Mouse (Mus musculus): Measurements from ENCODE around the gene Ifitm3.
"Not testable (repeated sequence)": the region's sequence is repeated elsewhere in the genome, so short reads cannot be mapped to it uniquely, and the experiment has no call there.

Gene Ifitm3

DNA sequence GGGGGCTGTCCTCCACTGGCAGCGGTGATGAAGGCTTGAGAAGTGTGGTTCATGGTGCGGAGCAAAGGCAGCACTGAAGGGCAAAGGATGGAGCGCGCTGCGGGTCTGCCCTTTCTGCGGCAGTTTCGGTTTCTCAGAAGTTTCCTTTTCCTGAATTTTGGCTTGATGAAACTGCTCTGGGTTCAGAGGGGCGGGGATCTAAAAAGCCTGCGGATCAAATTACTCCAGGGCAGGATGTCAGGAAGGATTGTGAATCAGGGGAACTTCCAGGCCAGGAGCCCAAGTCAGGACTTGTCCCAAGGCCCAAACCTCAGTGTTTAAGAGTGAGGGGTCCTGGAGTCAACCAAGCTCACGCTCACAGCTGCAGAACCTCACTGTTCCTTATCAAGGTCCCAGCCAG lies at the start of gene Ifitm3:
Gene Ifitm3, minus strand, starts transcription at position 178 of the 400 bp plus-strand sequence.
- no peak for DNase-seq (ENCODE audit: low spot score in 2 of 2)

- no peak for DNase-seq (ENCODE audit: low spot score in 2 of 2)
Measured at GRCm38 (mm10) chr7:141059929-141060328, 49.4 kb upstream of the Ifitm3 start.

- DNase-seq (ENCODE audit: low spot score in 2 of 2), result no peak
Measured at GRCm38 (mm10) chr7:141058601-141059341, 48.2 kb upstream of the Ifitm3 start.

DNA sequence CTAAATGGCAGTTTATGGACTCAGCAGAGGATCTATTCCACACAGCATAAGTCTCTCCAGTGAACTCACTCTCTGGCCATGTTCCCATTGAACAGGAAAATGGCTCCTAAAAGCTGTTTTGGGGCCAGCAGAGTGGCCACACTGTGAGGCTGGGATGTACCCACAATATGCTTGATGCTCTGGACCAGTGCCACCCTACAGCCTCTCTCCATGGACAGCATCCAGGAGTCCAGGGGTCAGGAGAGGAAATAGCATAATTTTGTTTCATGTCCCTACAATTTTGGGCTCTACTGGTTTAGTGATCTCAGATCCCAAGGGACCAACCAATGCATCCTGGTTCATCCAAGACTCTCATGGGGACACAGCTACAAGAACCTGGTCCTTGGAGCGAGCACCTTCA lies 47.0 kb upstream of the Ifitm3 start:
- no peak for DNase-seq (ENCODE audit: low spot score in 2 of 2)

DNA sequence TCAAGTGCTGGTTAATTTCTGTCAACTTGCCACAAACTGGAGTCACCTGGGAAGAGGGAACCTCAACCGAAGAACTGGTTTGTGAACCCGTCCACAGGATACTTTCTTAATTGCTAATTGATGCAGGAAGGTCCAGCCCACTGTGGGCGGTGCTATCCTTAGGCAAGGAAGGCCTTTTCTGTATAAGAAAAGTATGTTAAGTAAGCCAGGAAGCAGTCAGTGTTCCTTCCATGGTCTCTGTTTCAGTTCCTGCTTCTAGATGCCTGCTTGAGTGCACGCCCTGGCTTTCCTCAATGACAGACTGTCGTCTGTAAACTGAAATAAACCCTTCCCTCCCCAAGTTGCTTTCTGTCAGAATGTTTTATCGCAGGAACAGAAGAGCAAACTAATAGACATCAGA lies 46.4 kb upstream of the Ifitm3 start:
- DNase-seq (ENCODE audit: low spot score in 2 of 2), result no peak

DNA sequence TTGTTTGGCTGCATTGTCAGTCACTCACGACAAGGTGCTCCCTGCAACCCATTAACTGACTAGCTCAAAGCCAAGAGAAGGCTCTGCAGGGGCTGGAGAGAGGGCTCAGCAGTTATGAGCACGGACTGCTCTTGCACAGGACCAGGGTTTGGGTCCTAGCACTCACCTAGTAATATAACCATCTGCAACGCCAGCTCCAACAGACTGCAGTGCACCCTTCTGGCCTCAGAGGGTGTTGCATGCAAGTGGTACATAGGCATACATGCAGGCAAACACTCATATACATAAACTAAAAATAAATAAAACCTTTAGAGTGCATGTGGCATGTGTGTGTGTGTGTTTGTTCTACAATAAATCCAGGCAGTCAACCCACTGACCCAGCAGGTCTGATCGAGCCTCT lies 45.2 kb upstream of the Ifitm3 start:
- DNase-seq (ENCODE audit: low spot score in 2 of 2), result no peak

DNA sequence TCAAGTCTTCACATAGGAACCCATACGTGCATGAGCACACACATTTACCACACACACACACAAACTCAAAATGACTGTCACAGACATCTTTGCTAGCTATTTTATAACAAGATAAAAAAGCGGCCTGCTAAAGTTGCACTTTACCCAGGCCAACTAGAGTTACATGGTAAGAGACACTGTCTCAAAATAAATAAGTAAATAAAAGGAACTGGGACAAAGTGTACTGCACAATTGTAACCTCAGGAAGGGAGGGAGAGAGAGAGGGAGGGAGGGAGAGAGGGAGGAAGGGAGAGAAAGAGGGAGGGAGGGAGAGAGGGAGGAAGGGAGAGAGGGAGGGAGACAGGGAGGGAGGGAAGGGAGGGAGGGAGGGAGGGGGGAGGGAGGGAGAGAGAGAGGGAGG lies 41.9 kb upstream of the Ifitm3 start:
- no peak for DNase-seq (ENCODE audit: low spot score in 2 of 2)

- DNase-seq (ENCODE audit: low spot score in 2 of 2), result no peak
Measured at GRCm38 (mm10) chr7:141052016-141052415, 41.4 kb upstream of the Ifitm3 start.

DNA sequence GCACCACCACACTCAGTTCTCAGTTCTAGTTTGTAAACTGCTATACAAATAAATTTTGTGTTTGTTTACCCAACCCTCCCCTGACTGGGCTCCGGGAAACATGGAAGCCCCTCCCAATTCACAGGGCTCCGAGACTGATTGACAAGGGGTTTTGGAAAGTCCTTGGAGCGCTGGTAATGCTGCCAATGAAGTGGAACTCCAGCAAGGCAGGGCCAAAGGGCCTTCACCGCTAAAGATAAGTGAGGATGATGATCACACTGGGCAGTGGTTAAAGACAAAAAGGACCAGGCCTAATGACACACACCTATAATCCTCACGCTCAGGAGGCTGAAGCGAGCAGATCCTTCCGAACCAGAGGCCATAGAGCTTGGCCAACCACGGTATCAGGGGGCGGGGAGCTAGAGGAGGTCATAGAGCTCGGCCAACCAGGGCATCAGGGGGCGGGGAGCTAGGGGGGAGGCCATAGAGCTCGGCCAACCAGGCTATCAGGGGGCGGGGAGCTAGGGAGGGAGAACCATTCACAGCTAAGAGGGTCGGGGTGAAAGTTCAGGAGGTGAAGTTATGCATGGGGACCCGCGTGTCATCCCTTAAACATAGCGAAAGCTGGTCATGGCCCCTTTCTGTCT lies 40.6 kb upstream of the Ifitm3 start:
- no peak for DNase-seq (ENCODE audit: low spot score in 2 of 2)

DNA sequence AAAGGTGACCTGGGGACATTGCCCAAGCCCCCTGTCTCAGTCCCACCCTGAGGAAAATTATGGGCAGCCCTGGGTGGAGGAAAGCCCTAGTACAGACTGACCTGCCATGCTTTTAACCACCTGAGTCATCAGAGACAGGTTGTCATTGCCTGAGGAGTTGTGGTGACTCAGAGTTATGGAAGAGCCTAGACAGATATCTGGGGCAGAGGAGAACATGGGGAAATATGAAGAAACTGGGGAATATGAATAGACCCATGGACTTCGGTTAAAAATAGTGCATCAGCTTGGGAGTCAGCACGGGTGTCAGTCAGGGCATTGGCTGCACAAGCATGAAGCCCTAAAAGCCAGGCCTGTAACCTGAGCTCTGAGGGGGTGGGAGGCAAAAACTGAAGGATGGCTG lies 38.8 kb upstream of the Ifitm3 start:
- DNase-seq (ENCODE audit: low spot score in 2 of 2), result no peak

GRCm38 (mm10) chr7:141048226-141049218 lies 38.0 kb upstream of the Ifitm3 start:
- DNase-seq (ENCODE audit: low spot score in 2 of 2), result peak; percentile 90 to 91

DNA sequence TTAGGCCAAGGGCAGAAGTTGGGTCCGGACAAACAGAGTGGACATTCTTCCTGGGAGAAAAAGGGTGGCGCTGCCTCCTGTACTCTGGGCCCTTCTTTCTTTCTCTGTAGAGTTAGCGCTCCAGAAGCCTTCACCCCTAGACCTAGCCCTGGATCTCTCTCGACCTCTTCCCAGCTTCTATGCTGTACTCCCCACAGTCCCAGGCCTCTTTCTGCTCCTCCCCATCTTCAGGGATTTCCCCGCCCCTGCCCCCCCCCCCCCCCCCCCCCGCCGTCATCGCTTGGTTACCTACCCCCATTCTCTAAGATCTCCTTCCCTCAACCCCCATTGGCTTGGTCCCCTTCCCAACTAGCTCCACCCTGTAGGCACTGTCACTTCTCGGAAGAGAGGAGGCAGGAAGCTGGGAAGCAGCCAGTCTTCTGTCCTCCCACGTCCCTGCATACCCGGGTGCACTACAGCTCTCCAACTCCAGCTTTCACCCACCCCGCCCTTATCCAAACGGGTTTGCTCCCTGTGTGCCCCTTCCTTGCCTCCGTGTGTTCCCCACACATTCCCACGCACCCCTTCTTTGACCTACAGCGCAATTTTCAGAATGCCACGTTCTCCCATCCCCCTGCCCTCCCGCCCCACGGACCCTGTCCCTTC lies 37.1 kb upstream of the Ifitm3 start:
- peak in 1 of 2 experiments; percentile 48 for DNase-seq (ENCODE audit: low spot score in 2 of 2)

DNA sequence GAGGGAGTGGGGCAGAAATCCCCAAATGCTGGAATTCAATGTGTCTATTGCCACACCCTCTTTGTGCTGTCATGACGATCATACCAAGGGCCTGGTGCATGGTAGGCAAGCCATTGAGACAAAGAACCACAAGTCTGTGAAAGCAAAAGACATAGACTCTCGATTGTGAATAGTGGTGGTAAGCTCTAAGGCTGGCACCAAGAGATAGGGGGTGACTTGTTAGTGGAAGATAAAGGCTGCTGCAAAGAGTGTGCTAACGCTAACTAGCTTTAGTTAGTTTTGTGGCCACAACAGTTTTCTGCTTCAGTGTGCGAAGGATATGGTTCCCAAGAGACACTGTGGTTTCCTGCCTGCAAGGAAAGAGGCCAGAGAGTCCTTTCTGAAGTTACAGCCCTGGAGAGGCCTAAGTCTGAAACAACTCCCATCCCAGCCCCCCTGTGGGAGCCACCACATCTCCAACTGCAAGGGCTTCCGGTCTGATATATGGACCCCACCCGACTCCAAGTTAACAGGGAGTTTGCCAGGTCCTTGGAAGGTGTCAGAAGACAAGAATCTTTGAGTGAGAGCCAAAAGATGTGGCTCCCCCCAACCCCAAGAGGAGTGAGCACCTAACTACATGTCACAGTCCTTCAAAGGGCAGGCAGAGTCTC lies 36.5 kb upstream of the Ifitm3 start:
- DNase-seq (ENCODE audit: low spot score in 2 of 2), result no peak

DNA sequence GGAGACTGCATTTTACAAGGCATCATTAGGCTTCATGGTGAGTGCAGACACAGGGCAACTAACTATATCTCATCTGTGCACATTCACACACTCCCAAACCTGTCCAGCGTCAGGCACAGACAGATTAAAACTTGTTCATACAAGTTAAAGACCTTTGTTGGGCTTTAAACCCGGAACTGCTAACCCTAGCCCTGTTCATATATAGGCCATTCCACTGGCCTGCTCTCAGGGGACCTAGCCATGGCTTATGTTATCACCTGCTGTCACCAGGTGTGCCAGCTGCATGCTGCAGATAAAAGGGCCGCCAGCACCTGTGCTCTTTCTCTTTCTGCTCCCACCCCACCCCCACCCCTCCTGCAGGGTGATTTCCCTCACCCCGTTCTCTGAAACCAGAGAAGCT lies 32.0 kb upstream of the Ifitm3 start:
- no peak for DNase-seq (ENCODE audit: low spot score in 2 of 2)

- peak; percentile 37 to 65 for DNase-seq (ENCODE audit: low spot score in 2 of 2)
Measured at GRCm38 (mm10) chr7:141041661-141042060, 31.1 kb upstream of the Ifitm3 start.

DNA sequence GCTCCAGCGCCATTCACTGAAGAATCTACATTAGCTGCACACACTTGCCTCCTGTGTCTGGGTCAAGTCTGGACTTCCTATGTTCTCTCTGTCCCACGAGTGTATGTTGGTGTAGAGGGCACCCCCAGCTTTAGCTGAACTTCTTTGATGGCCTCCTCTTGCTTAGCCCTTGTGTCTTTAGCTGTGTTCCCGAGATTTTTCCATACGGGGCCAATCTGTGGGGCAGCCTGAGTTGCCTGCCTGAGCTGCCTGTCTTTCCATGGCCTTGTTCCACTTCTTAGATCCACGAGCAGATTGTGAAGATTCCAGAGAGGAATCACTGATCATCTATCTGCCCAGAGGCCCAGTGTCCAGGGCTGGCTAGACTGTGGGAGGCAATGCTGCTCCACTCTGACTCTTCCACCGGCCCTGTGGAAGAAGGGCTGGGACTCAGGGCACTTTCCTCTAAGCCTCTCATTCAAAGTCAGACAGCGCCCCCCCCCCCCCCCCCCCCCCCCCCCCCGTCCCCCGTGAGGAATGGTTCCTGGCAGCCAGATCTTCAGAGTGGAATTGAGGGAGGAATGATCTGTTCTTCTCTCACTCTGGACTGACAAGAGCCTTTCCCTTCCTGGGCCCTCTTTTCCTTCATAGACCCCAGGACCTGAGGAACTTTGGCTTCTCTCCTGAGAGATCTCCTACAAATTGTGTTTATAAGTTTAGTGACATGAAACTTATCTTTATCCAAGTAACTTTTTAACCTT lies 30.5 kb upstream of the Ifitm3 start:
- DNase-seq (ENCODE audit: low spot score in 2 of 2), result no peak

GRCm38 (mm10) chr7:141039386-141040107 lies 29.0 kb upstream of the Ifitm3 start:
- no peak for DNase-seq (ENCODE audit: low spot score in 2 of 2)

DNA sequence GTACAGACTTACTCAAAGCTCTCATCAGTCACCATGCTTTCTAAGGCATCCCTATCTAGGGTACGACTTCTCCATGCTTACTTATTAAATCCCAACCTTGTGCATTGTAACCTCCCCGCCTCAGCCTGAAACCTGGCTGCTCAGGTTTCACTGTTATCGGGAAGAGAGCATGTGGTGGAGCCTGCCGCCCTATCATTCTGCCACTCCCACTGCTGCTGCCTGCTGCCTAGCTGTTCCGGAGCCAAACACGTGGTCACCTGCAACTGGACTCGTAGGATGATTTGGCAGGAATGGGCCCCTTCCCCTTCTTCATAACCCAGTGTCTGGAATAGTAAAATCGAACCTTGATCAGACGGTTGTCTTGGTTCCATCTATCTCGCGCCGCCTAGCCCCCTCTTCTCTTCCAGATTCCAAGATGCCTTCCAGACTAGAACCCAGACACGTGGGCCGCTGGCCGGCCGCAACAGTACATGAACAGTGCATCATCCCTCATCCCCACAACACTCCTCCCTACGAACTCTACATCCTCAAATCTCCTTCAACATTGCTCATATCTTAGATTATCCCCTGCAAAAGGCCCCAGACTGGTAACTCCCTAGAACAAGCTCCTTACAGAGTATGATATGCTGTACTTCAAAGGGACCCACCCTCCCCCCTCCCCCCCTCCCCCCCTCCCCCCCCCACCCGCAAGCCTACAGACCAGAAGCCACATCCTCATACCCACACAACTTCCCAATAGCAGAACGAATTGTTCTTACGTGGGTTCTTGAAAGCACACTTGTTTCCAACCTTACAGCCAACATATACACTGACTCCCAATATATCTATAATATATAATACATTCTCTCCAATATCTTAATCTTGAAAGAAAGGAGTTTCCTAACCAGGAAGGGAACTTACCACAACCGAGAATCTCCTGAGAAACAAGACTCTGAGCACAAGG lies 27.8 kb upstream of the Ifitm3 start:
- DNase-seq (ENCODE audit: low spot score in 2 of 2), result no peak

- not testable (repeated sequence) for DNase-seq (ENCODE audit: low spot score in 2 of 2)
Measured at GRCm38 (mm10) chr7:141036624-141037023, 26.1 kb upstream of the Ifitm3 start.

Data from cerebellum, postnatal 4 days (tissue).